Mouse (Mus musculus) myocyte (in vitro differentiated cells): ENCODE data around the gene Plekha8. TPM values are rescaled to one million over a fixed set of nuclear protein-coding genes. Genes with fewer than 3 reads are reported as not detected.

Experiments
- H3K27me3 ChIP-seq: one replicate; pipeline ENCODE4 v1.6.1; 2011; ENCODE audit not compliant: control insufficient read depth, insufficient read depth, insufficient read length
- H3K36me3 ChIP-seq: one replicate; pipeline ENCODE4 v1.6.1; 2011; ENCODE audit not compliant: control insufficient read depth, insufficient read depth
- H3K4me2 ChIP-seq: one replicate; pipeline ENCODE4 v1.6.1; 2011; ENCODE audit warnings: low read depth, control low read depth
- H3K4me3 ChIP-seq: one replicate; pipeline ENCODE4 v1.5.1; 2011; ENCODE audit warnings: mild to moderate bottlenecking, control low read depth, moderate library complexity
- H3K79me2 ChIP-seq: one replicate; pipeline ENCODE4 v1.6.1; 2011; ENCODE audit not compliant: control insufficient read depth, insufficient read depth
- H3ac ChIP-seq: one replicate; pipeline ENCODE4 v1.6.1; 2011; ENCODE audit not compliant: control insufficient read depth, insufficient read length
- CEBPB ChIP-seq: IDR thresholded peaks from 2 replicates; pipeline ENCODE4 v1.6.1; 2011; ENCODE audit warnings: mild to moderate bottlenecking, moderate library complexity; ENCODE audit not compliant: poor library complexity, insufficient read depth, severe bottlenecking
- E2F4 ChIP-seq: IDR thresholded peaks from one replicate; pipeline ENCODE4 v1.6.1; 2011; ENCODE audit warnings: mild to moderate bottlenecking, control low read depth, moderate library complexity; ENCODE audit not compliant: insufficient read depth
- MAX ChIP-seq: IDR thresholded peaks from one replicate; pipeline ENCODE4 v1.6.1; 2011; ENCODE audit warnings: low read depth, mild to moderate bottlenecking, control low read depth
- MYOD1 ChIP-seq, 3 experiments: IDR thresholded peaks; one replicate each; pipeline ENCODE4 v1.6.1; 2011; ENCODE audit warnings: control low read depth in 2 of 3, low read depth in 2 of 3, mild to moderate bottlenecking in 2 of 3, moderate library complexity in 1 of 3; ENCODE audit not compliant: insufficient read length in 2 of 3, control insufficient read depth in 1 of 3
- MYOG ChIP-seq, 3 experiments: IDR thresholded peaks; one replicate each; pipeline ENCODE4 v1.6.1; 2011; ENCODE audit warnings: control low read depth in 2 of 3, low read depth in 2 of 3, mild to moderate bottlenecking in 2 of 3; ENCODE audit not compliant: insufficient read length in 2 of 3, control insufficient read depth in 1 of 3, insufficient read depth in 1 of 3
- POLR2A ChIP-seq: IDR thresholded peaks from one replicate; pipeline ENCODE4 v1.6.1; 2011; ENCODE audit warnings: low read depth, mild to moderate bottlenecking, control low read depth, moderate library complexity; ENCODE audit not compliant: insufficient read length
- POLR2AphosphoS2 ChIP-seq: IDR thresholded peaks from one replicate; pipeline ENCODE4 v1.6.1; 2011; ENCODE audit warnings: low read depth, control low read depth; ENCODE audit not compliant: insufficient read length
- REST ChIP-seq: IDR thresholded peaks from one replicate; pipeline ENCODE4 v1.6.1; 2011; ENCODE audit warnings: mild to moderate bottlenecking, control low read depth, moderate library complexity; ENCODE audit not compliant: insufficient read depth, insufficient read length
- SRF ChIP-seq: IDR thresholded peaks from one replicate; pipeline ENCODE4 v1.6.1; 2011; ENCODE audit warnings: low read depth; ENCODE audit not compliant: control insufficient read depth, insufficient read length
- TCF12 ChIP-seq: IDR thresholded peaks from one replicate; pipeline ENCODE4 v1.6.1; 2011; ENCODE audit warnings: mild to moderate bottlenecking, control low read depth; ENCODE audit not compliant: poor library complexity, insufficient read depth, severe bottlenecking
- TCF3 ChIP-seq: IDR thresholded peaks from one replicate; pipeline ENCODE4 v1.6.1; 2011; ENCODE audit warnings: low read depth, control low read depth; ENCODE audit not compliant: insufficient read length
- USF1 ChIP-seq: IDR thresholded peaks from one replicate; pipeline ENCODE4 v1.6.1; 2011; ENCODE audit warnings: low read depth, mild to moderate bottlenecking, control low read depth, moderate library complexity
- polyA plus RNA-seq: library from polyadenylated mRNA; unstranded; fragments of >200 nt; fragmentation: generic; extraction: Trizol; gene quantifications from one replicate; pipeline ENCODE4 v1.2.1, GENCODE M21; 2012; ENCODE audit warnings: missing spikeins

Plekha8 gene
- polyA plus RNA-seq, 1 experiment: 3.6 TPM

DNA sequence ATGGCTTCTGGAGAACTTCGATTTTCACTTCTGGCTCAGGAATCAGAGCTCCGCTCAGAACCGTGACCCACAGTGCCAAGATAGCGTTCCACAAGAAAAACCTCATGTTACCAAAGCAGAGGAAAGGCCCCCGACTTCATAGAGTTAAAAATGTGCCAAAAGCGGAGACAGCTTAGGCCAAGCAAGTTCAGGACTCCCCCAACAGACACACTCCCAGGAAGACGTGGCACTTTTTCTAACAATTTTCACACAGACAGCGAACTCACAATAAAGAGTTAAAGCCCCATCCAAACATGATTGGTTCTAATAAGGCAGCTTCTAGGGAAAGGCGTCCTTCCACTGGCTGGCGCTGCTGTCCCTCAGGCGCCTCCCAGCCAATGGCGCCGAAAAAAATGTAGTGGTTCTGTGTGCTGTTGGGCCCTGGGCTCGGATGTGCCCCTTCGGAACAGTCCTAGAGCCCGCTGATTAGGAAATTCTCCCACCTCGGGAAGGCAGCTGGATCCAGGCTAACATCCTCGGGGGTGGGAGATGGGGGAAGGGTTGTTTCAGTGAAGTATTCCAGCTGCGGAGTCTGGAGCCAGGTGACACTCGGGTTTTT lies 1.9 kb upstream of the Plekha8 start:
- Histone ChIP-seq H3ac (peak overlapping the region; percentile 27), H3K79me2 (no peaks in the 10 kb centered on the region), H3K4me2 (peak overlapping the region; percentile 90), H3K4me3 (peak overlapping the region; percentile 50), H3K36me3 (no peaks in the 10 kb centered on the region), H3K27me3 (no peaks in the 10 kb centered on the region)
- TF ChIP-seq POLR2AphosphoS2 (peak; percentile 20), TCF12 (no peak), POLR2A (peak; percentile 47), USF1 (no peak)

DNA sequence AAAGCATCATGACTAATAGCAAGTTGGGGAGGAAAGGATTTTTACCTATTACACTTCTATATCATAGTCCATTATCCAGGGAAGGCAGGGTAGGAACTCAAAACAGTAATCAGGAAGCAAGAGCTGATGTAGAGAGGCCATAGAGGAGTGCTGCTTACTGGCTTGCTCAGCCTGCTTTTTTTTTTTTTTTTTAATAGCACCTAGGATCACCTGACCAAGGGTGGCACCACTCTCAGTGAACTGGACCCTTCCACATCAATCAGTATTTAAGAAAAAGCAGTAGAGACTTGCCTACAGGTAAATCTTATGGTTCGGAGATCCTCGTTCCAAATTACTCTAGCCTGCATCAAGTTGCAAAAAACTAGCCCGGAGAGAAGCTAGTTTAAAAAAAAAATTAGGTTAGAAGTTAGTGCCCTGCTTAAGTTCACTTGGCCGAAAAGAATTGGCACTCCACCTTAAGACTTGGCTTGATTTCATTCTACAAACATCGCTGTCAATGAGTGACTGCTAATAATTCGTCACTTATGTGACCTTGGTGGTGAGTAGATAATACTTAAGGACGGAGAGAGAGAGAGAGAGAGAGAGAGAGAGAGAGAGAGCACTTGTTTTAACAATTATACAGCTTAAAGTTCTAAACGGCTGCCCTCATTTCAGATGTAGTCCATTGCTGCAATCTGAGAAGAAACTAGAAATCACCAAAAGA lies 994 bp upstream of the Plekha8 start:
- peak overlapping the region; percentile 90 for H3K4me2 ChIP-seq
- H3K27me3 ChIP-seq: no peaks in the 10 kb centered on the region
- TF ChIP-seq CEBPB: no peak
- TF ChIP-seq TCF12: no peak
- TF ChIP-seq SRF: no peak
- TF ChIP-seq MAX: no peak
- TF ChIP-seq POLR2A: no peak
- TF ChIP-seq POLR2AphosphoS2: no peak
- no peaks in the 10 kb centered on the region for H3K36me3 ChIP-seq
- peak overlapping the region; percentile 50 for H3K4me3 ChIP-seq
- H3K79me2 ChIP-seq: no peaks in the 10 kb centered on the region
- no peak overlapping the region for H3ac ChIP-seq

DNA sequence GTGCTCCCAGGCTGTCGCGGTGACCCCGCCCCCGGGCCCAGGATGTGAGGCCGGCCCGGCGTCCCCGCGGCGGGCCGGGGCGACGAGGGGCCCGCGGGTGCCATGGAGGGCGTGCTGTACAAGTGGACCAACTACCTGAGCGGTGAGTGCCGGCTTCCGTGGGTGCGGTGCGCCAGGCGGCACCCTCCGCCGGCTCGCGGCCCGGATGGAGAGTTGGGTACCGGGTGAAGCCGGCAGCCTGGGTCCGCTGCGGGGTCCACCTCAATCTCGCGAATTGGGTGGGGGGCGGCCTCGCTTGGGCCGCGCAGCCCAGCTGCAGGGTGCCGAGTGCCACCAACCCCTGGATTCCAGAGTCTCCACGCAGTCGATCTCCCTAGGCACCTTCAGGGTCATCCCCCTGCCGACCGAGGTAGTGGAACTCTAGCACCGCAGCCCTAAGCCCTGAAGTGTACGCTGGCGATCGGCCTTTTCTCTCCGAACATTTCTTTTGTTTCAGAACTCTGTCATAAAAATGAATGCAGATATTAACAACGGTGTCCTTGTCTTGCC lies 493 bp downstream of the Plekha8 start:
- H3K4me3 ChIP-seq: peak overlapping the region; percentile 33
- TF ChIP-seq REST: no peak
- TF ChIP-seq POLR2AphosphoS2: no peak
- TF ChIP-seq POLR2A: peak; percentile 35
- peak overlapping the region; percentile 81 for H3K4me2 ChIP-seq
- no peaks in the 10 kb centered on the region for H3K27me3 ChIP-seq
- H3K79me2 ChIP-seq: no peaks in the 10 kb centered on the region
- H3ac ChIP-seq: peak overlapping the region; percentile 49
- no peaks in the 10 kb centered on the region for H3K36me3 ChIP-seq

DNA sequence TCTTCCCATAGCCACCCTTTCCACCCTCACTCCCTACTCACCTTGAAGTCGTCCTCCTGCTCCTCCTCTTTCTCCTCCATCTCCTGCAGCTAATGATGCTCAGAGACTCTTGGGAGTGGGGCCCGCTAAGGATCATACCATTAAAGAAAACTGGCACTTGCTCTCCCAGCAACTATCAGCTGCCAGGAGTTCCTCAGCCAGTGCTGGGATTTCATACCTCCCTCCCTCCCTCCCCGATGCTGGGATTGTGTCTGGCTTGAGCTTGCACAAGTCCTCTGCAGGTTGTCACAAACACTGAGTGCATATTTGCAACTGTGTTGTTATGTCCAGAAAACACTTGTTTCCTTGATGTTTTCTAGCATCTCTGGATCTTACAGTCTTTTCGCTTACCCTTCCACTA lies 2.3 kb downstream of the Plekha8 start, which contains the start of gene Fkbp14:
Fkbp14 (minus strand) TSS at position 101 of the 400 bp plus-strand sequence.
- no peak for TF ChIP-seq USF1
- no peak for TF ChIP-seq MYOG (IDR thresholded peaks at IDR 0.05; ENCODE audit: control insufficient read depth in 1 of 3, insufficient read depth in 1 of 3, insufficient read length in 2 of 3, low read depth in 2 of 3)
- TF ChIP-seq CEBPB: no peak
- no peak for TF ChIP-seq SRF
- no peak for TF ChIP-seq POLR2A
- no peak for TF ChIP-seq MAX
- no peak for TF ChIP-seq E2F4
- no peak for TF ChIP-seq MYOD1 (IDR thresholded peaks at IDR 0.05; ENCODE audit: control insufficient read depth in 1 of 3, insufficient read length in 2 of 3, low read depth in 2 of 3)
- TF ChIP-seq TCF12: no peak
- no peak for TF ChIP-seq TCF3
- TF ChIP-seq POLR2AphosphoS2: no peak

DNA sequence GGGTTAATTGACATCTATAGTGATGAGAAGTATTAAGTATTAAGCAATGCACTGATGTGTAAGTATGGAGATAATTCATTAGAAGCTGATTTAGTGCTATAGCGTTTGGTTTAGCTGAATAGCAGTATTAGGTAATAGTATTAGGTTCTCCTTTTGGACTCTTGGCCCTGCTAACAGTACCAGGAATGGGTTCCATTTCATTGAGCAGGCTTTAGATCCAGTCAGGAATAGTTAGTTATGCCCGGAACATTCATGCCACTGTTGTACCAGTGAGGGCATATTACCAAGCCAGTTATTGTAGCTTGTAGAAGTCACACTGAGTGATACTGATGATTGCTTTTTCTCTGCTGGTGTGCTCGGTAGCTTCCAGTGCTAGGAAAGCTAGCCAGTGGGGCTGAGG lies 2.8 kb downstream of the Plekha8 start:
- Histone ChIP-seq H3ac (no peak overlapping the region), H3K4me2 (no peak overlapping the region), H3K79me2 (no peaks in the 10 kb centered on the region), H3K36me3 (no peaks in the 10 kb centered on the region), H3K27me3 (no peaks in the 10 kb centered on the region), H3K4me3 (no peak overlapping the region)
- no peak for TF ChIP-seq TCF3
- no peak for TF ChIP-seq USF1
- TF ChIP-seq MYOD1 (IDR thresholded peaks at IDR 0.05; ENCODE audit: control insufficient read depth in 1 of 3, insufficient read length in 2 of 3, low read depth in 2 of 3): no peak
- TF ChIP-seq E2F4: no peak
- no peak for TF ChIP-seq POLR2A
- TF ChIP-seq REST: no peak
- no peak for TF ChIP-seq MYOG (IDR thresholded peaks at IDR 0.05; ENCODE audit: control insufficient read depth in 1 of 3, insufficient read depth in 1 of 3, insufficient read length in 2 of 3, low read depth in 2 of 3)
- TF ChIP-seq SRF: no peak

More for the DNA sequence above, 2.3 kb downstream of the Plekha8 start, which contains the start of gene Fkbp14:
- Histone ChIP-seq H3K27me3 (no peaks in the 10 kb centered on the region), H3K4me2 (peak within 1 kb of the TSS; percentile 81), H3K36me3 (no peaks in the 10 kb centered on the region), H3K79me2 (no peaks in the 10 kb centered on the region), H3K4me3 (no peak within 1 kb of the TSS), H3ac (no peak within 1 kb of the TSS)
